Mouse (Mus musculus): ENCODE results near the gene Tshz2. TPM values are rescaled to one million over a fixed set of nuclear protein-coding genes. Genes with fewer than 3 reads are reported as not detected.
A peak's percentile ranks its signal among the peaks of the same experiment; 100 is the strongest.

The Tshz2 gene
- polyA plus RNA-seq, 1 experiment = 6.2 TPM

DNA sequence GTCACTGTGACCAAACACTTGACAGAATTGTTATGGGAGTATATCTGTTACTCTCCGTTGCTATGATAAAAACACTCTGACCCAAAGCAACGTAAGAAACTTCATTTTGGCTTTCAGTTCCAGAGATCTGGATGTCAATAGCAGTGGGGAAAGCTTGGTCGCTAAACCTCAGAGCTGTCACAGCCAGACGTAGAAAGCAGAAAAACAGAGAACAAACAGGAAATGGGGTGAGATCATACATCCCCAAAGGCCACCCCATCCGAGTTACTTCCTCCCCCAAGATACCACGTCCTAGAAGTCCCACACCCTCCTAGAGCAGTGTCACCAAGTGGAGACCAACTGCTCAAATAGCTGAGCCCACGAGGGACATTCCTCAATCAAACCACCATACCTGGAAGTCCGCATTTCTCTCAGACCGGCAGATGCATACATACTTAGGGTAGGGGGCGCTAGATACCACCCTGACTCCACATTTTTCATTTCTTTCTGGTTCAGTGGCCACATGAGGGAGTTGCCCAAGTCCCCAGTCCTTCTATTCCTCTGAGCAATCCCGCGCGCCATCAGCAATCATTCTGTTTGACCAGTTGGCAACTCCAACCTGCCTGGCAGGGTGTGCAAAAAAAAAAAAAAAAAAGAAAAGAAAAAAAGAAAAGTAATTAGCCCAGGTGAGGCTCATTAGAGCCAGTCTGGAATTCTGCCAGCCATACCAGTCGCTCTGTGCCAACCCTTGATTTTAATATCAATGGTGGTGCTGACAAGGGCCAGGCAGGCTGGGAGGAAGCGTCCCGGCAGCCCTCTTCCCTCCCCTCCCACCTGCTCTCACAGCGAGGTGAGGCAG is 326.1 kb downstream of the Tshz2 start:
- DNase-seq = no peak
- Histone ChIP-seq H3K4me1 (ENCODE audit: control insufficient read depth, insufficient read depth, low read length) (no peaks in the 10 kb centered on the region), H3K4me3 (replicated peaks; ENCODE audit: extremely low read depth, low read depth, low read length) (no peak overlapping the region)
- WGBS = 28% methylated on average over 17 of the region's 17 CpGs
- TF ChIP-seq CTCF (IDR thresholded peaks at IDR 0.05; ENCODE audit: insufficient read depth, low read length) = no peak
- no peak for TF ChIP-seq POLR2A (IDR thresholded peaks at IDR 0.05; ENCODE audit: borderline replicate concordance, extremely low read depth, low read depth, low read length)

DNA sequence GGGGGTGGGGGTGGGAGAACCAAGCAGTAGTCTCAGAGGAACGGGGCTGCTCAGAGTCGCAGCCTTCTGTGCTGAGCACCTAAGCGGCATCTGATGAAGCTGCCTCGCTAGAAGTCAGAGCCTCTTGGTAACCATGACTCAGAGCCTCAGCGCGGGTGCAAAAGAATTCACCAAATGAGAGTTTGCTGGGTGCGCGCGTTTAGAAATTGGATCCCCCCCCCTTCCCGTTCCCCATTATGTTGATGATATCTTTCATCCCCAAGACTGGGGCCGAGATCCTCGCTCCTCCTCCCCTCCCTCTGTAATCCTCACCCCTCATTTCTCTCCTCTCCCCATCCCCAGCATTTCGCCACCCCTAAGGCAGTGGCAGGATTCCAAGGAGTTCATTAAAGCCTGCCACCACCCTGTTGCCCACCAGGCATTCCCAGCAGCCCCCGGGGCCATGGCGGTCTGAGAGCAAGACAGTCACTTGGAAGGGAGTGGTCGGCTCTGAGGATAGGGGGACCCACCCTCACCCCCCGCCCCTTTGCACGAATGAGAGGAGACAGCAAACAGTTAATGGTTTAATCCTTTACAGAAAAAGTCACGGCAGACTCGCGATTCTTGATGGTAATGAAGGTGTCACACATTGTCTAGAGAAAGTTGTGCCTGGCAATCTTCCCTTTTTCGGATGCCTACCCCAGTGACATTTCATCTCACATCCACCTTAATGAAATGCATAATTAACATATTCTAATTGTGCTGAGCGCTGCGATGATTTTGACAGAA is 328.8 kb downstream of the Tshz2 start:
- TF ChIP-seq CTCF (IDR thresholded peaks at IDR 0.05; ENCODE audit: insufficient read depth, low read length) (no peak), POLR2A (IDR thresholded peaks at IDR 0.05; ENCODE audit: borderline replicate concordance, extremely low read depth, low read depth, low read length) (no peak)
- Histone ChIP-seq H3K4me3 (replicated peaks; ENCODE audit: extremely low read depth, low read depth, low read length) (no peak overlapping the region), H3K4me1 (ENCODE audit: control insufficient read depth, insufficient read depth, low read length) (no peaks in the 10 kb centered on the region)
- no peak for DNase-seq
- WGBS = 26% methylated on average over 24 of the region's 24 CpGs

DNA sequence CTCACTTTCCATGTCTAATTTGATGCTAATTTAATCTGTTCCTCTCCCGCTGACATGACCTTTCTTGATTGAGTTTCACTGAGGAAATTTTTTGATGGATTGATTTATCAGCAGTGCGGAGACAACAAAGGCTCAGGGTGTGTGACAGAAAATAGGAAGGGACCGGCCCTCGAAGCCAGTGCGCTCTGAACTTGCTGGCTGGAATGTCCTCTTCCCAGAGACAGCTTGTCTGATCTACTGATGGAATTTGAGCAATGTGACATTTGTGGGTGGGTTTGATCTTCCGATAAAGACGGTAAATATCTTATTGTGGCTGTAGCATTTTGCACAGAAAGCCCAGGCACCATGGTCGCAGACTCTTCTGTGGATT is 329.4 kb downstream of the Tshz2 start:
- Histone ChIP-seq H3K4me1 (ENCODE audit: control insufficient read depth, insufficient read depth, low read length) (no peaks in the 10 kb centered on the region), H3K4me3 (replicated peaks; ENCODE audit: extremely low read depth, low read depth, low read length) (no peak overlapping the region)
- DNase-seq = no peak
- no peak for TF ChIP-seq CTCF (IDR thresholded peaks at IDR 0.05; ENCODE audit: insufficient read depth, low read length)
- no peak for TF ChIP-seq POLR2A (IDR thresholded peaks at IDR 0.05; ENCODE audit: borderline replicate concordance, extremely low read depth, low read depth, low read length)
- WGBS = 27% methylated on average over 8 of the region's 8 CpGs

DNA sequence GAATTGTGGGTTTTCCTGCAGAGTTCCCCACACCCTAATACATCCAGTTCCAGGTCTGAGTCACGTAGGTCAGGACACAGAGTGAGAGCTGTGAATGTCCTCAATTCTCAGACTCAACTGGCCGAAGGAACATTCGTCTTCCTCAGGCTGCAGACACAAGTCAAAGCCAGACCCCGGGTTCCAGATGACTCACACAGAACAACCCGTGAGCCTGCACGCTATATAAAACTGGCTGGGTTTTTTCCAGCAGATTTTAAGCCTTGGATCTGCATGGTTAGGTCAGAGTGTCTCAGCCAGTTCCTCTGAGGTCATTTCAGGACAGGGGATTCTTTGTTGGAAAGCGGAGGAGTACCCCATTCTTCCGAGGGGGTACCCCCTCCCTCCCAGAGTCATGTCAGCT is 330.0 kb downstream of the Tshz2 start:
- no peaks in the 10 kb centered on the region for H3K4me1 ChIP-seq (ENCODE audit: control insufficient read depth, insufficient read depth, low read length)
- no peak for DNase-seq
- TF ChIP-seq POLR2A (IDR thresholded peaks at IDR 0.05; ENCODE audit: borderline replicate concordance, extremely low read depth, low read depth, low read length) = no peak
- no peak for TF ChIP-seq CTCF (IDR thresholded peaks at IDR 0.05; ENCODE audit: insufficient read depth, low read length)
- 57% methylated on average over 8 of the region's 8 CpGs for WGBS
- no peak overlapping the region for H3K4me3 ChIP-seq (replicated peaks; ENCODE audit: extremely low read depth, low read depth, low read length)

DNA sequence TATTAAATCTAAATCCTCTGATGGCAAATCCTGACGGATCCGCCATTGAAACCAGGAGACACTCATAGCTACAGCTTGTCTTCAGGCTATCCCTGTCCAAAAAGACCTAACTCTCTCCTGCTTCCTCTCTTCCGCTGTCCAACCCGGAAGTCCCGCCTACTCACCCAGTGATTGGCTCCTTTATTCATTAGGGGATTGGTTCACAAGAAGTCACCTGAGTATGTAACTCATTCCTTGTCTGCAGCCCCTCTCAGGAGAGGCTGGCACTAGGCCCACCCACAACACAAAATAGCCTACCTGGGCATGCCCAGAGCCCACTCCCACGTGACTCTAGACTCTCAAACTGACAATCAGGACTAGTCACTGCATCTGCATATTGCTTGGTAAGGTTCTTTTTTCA is 337.7 kb downstream of the Tshz2 start:
- 95% methylated on average over 6 of the region's 6 CpGs for WGBS
- TF ChIP-seq POLR2A (IDR thresholded peaks at IDR 0.05; ENCODE audit: borderline replicate concordance, extremely low read depth, low read depth, low read length) (no peak), CTCF (IDR thresholded peaks at IDR 0.05; ENCODE audit: insufficient read depth, low read length) (no peak)
- DNase-seq = no peak
- H3K4me3 ChIP-seq (replicated peaks; ENCODE audit: extremely low read depth, low read depth, low read length) = no peak overlapping the region
- H3K4me1 ChIP-seq (ENCODE audit: control insufficient read depth, insufficient read depth, low read length) = no peaks in the 10 kb centered on the region

DNA sequence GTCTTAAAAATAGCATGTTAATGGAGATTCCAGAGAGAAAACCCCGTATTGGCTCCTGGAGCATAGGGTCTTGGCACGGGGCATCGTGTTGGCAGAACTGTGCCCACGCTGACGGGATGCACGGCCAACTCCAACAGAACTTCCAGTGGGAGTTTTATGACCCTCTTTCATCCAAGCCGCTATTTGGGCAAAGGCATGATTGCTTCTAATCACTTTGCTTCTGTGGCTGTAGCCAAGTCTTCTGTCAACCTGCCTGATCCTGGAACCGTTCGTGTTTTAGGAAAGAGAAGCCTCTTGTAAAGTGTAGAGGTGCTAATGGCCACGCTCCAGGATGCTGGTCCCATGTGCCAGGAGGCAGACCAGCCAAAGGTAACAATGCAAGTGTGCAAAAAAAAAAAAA is 350.1 kb downstream of the Tshz2 start:
- Histone ChIP-seq H3K4me1 (ENCODE audit: control insufficient read depth, insufficient read depth, low read length) (no peaks in the 10 kb centered on the region), H3K4me3 (replicated peaks; ENCODE audit: extremely low read depth, low read depth, low read length) (no peak overlapping the region)
- 82% methylated on average over 10 of the region's 10 CpGs for WGBS
- TF ChIP-seq CTCF (IDR thresholded peaks at IDR 0.05; ENCODE audit: insufficient read depth, low read length) (no peak), POLR2A (IDR thresholded peaks at IDR 0.05; ENCODE audit: borderline replicate concordance, extremely low read depth, low read depth, low read length) (no peak)
- DNase-seq = no peak

DNA sequence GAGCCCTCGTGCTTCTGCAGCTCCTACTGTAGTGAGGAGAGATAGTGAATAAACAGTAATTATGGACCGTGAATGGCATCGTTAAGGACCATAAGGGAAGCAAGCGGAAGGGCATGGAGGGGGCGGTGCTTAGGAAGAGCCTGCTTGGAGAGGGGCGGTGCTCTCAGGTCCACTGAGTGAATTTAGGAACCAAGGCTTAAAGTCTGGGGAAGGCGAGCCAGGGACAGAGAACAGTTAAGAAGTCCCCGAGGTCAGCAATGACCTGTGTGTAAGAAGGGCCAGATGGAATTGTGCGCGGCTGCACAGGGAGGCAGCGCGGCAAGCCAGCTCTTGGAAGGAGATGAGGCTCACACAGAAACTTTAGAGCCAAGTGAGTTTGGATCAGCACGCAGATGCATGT is 354.4 kb downstream of the Tshz2 start:
- Histone ChIP-seq H3K4me1 (ENCODE audit: control insufficient read depth, insufficient read depth, low read length) (no peaks in the 10 kb centered on the region), H3K4me3 (replicated peaks; ENCODE audit: extremely low read depth, low read depth, low read length) (no peak overlapping the region)
- DNase-seq = no peak
- TF ChIP-seq POLR2A (IDR thresholded peaks at IDR 0.05; ENCODE audit: borderline replicate concordance, extremely low read depth, low read depth, low read length) = no peak
- no peak for TF ChIP-seq CTCF (IDR thresholded peaks at IDR 0.05; ENCODE audit: insufficient read depth, low read length)
- WGBS = 61% methylated on average over 13 of the region's 13 CpGs

DNA sequence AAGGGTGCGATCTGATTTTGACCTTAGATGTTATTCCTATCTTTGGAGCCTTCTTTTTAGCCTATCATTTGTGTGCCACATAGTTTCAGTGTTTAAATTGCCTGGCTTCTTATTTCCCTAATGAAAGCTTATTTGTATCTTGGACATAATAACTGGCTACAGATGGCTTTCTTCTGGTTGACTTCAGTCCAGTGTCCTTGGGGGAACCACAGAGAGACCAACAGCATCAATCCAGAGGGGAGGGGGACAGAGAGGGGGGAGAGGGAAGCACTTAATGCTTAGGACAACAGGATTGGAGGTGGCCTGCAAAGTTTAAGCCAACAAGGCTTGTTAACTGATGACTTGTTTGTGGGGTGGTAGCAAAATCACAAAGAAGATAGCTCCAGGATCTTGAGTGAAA is 356.4 kb downstream of the Tshz2 start:
- Histone ChIP-seq H3K4me3 (replicated peaks; ENCODE audit: extremely low read depth, low read depth, low read length) (no peak overlapping the region), H3K4me1 (ENCODE audit: control insufficient read depth, insufficient read depth, low read length) (no peaks in the 10 kb centered on the region)
- TF ChIP-seq CTCF (IDR thresholded peaks at IDR 0.05; ENCODE audit: insufficient read depth, low read length) (no peak), POLR2A (IDR thresholded peaks at IDR 0.05; ENCODE audit: borderline replicate concordance, extremely low read depth, low read depth, low read length) (no peak)
- DNase-seq = no peak
- 83% methylated on average over 1 of the region's 1 CpGs for WGBS

DNA sequence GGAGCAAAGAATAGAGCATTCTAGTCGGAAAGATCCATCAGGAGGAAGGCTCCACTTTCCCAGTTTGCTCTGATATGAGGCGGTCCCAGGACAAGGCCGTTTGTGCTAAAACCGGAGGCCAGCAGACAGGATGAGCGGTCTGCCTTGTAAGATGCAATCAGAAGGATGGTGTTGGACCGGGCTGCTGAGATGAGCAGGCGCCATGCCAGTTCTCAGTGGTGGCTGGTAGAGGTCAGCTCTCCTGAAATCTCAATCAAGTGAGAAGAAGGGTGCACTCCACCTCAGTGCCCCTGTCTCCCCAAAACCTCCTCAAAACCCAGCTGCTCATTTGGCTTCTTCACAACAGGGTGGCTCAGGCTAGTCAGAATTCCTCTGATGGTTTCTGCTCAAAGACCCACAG is 358.2 kb downstream of the Tshz2 start:
- TF ChIP-seq POLR2A (IDR thresholded peaks at IDR 0.05; ENCODE audit: borderline replicate concordance, extremely low read depth, low read depth, low read length) = no peak
- no peak for TF ChIP-seq CTCF (IDR thresholded peaks at IDR 0.05; ENCODE audit: insufficient read depth, low read length)
- no peak overlapping the region for H3K4me3 ChIP-seq (replicated peaks; ENCODE audit: extremely low read depth, low read depth, low read length)
- H3K4me1 ChIP-seq (ENCODE audit: control insufficient read depth, insufficient read depth, low read length) = no peaks in the 10 kb centered on the region
- 88% methylated on average over 7 of the region's 7 CpGs for WGBS
- DNase-seq = no peak

DNA sequence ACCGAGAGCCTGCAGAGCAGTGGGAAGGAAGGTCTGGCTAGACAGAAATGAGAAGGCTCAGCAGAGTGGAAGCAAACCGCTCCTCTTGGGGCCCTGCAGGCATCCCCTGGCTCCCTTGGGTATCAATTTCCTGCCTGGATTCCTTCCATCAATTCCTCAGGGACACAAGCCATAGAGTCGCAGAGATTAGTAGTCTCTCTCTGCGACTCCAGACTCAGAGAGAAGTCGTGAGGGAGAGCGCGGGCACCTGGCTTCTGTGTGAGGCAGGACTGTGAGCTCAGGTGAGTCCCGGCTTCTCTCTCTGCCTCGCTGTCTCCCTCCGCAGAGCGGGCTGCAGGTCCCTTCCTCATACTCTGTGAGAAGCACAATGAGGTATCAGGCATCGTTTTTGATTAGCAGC is 363.2 kb downstream of the Tshz2 start:
- Histone ChIP-seq H3K4me3 (replicated peaks; ENCODE audit: extremely low read depth, low read depth, low read length) (peak overlapping the region; percentile 43), H3K4me1 (ENCODE audit: control insufficient read depth, insufficient read depth, low read length) (no peaks in the 10 kb centered on the region)
- WGBS = 28% methylated on average over 12 of the region's 12 CpGs
- DNase-seq = no peak
- TF ChIP-seq CTCF (IDR thresholded peaks at IDR 0.05; ENCODE audit: insufficient read depth, low read length) (no peak), POLR2A (IDR thresholded peaks at IDR 0.05; ENCODE audit: borderline replicate concordance, extremely low read depth, low read depth, low read length) (no peak)

All from lung, adult 2 months (tissue).